Mouse (Mus musculus) lung, embryonic 16.5 days (tissue): ENCODE results near the gene 1700001F09Rik. TPM values are rescaled to one million over a fixed set of nuclear protein-coding genes. Genes with fewer than 3 reads are reported as not detected.

Experiments
- polyA plus RNA-seq: library from polyadenylated mRNA; unstranded; fragments of >200 nt; fragmentation: Nextera tagmentation; extraction: Ambion mirVana; gene quantifications from 2 replicates; pipeline ENCODE4 v1.2.1, GENCODE M21; 2015

Gene 1700001F09Rik
- polyA plus RNA-seq, 1 experiment from 2014 or later, result not detected

Other genes with a start within 250 kb of the 1700001F09Rik start
- gene Gm8104, start 247.2 kb downstream of the 1700001F09Rik start, polyA plus RNA-seq, result 0.11 TPM in 1 of 2 replicates, not detected in the other
- gene Gm7233, start 167.9 kb downstream of the 1700001F09Rik start, polyA plus RNA-seq, result not detected in 2 replicates
- not detected in 2 replicates for gene Gm8122, start 112.5 kb downstream of the 1700001F09Rik start, polyA plus RNA-seq
- not detected in 2 replicates for gene Gm8126, start 89.2 kb downstream of the 1700001F09Rik start, polyA plus RNA-seq
- gene Gm9732, start 72.8 kb downstream of the 1700001F09Rik start, polyA plus RNA-seq, result not detected in 2 replicates
- gene Gm8127, start 54.0 kb downstream of the 1700001F09Rik start, polyA plus RNA-seq, result not detected in 2 replicates
- not detected in 2 replicates for gene Gm8138, start 68.5 kb upstream of the 1700001F09Rik start, polyA plus RNA-seq
- not detected in 2 replicates for gene Gm5799, start 195.8 kb upstream of the 1700001F09Rik start, polyA plus RNA-seq
- not detected in 2 replicates for gene Gm17654, start 231.3 kb upstream of the 1700001F09Rik start, polyA plus RNA-seq